Mouse (Mus musculus): ENCODE data around the gene Gatd1.

DNA sequence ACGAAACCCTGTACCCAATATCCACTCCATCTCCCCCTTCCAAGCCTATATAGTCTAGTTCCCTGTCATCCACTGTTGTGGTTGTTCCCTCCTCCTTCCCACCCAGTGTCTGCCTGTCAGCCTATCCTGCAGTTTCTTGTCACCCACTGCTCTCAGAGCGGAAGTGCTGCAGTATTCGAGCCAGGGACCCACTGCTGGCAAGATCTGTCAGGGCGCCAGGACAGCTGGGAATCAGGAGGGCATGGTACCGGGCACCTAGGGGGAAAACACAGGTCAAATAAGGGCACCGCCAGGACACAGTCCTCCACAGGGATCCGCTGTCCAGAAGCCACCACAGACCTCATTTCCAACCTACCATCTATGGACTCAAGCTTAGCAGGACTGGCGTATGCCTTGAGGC is 3.3 kb downstream of the Gatd1 start:
- TF ChIP-seq CTCF (IDR thresholded peaks at IDR 0.05; ENCODE audit: low read depth, low read length) (no peak), POLR2A (IDR thresholded peaks at IDR 0.05; ENCODE audit: borderline replicate concordance, low read depth, low read length) (no peak)
